Mouse (Mus musculus): ENCODE results near the gene Slc50a1. TPM values are rescaled to one million over a fixed set of nuclear protein-coding genes. Genes with fewer than 3 reads are reported as not detected.

Gene Slc50a1
- total and polyA plus RNA-seq, 3 experiments, result 22.5 to 45.9 TPM; not detected in 1

DNA sequence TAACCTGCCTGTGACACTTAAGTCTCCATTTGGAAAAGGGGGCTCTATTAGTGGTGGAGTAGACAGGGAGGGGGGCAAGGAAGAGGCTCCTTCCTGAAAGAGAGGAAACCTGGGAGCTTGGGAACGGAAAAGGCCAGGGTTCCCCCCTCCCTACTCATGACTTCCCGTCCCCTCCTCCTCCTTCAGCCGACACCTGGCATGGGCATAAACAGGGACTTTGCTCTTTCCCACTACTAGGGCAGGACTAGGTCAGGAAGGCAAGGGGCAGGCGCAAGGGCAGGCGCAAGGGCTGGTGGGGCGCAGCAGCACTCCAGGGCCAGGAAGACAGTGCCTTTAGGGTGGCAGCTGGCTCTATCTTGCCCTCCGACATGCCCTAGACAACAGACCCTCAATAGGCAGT, 7.7 kb upstream of the Slc50a1 start:
- no peaks in the 10 kb centered on the region for H3K36me3 ChIP-seq (ENCODE audit: control insufficient read depth in 1 of 2, insufficient read depth in 2 of 2, low read length in 2 of 2)
- H3K27me3 ChIP-seq (ENCODE audit: control insufficient read depth in 1 of 2, insufficient read depth in 2 of 2, low read length in 2 of 2), result peaks cover 29 to 38% of the 10 kb centered on the region in 2 experiments
- H3K27ac ChIP-seq (ENCODE audit: control insufficient read depth, low read depth, low read length), result no peak overlapping the region
- H3K9me3 ChIP-seq (replicated peaks; ENCODE audit: insufficient read depth, low read length), result no peaks in the 10 kb centered on the region
- no peak overlapping the region for H3K9ac ChIP-seq (ENCODE audit: control insufficient read depth, low read depth, low read length, poor library complexity, severe bottlenecking)
- no peak for DNase-seq (ENCODE audit: low read depth, low spot score)
- H3K4me3 ChIP-seq (ENCODE audit: control insufficient read depth in 1 of 2, insufficient read depth in 1 of 2, low read depth in 2 of 2, low read length in 2 of 2), result no peak overlapping the region
- H3K4me1 ChIP-seq (ENCODE audit: control insufficient read depth in 1 of 2, insufficient read depth in 2 of 2, low read length in 2 of 2), result no peaks in the 10 kb centered on the region
- H3K79me2 ChIP-seq (ENCODE audit: control insufficient read depth, insufficient read depth, low read length, poor library complexity), result no peaks in the 10 kb centered on the region
- TF ChIP-seq ZC3H11A (IDR thresholded peaks at IDR 0.05; ENCODE audit: low read depth, low read length), result no peak
- no peak for TF ChIP-seq MAX (IDR thresholded peaks at IDR 0.05; ENCODE audit: low read length)
- no peak for TF ChIP-seq NELFE (IDR thresholded peaks at IDR 0.05; ENCODE audit: low read depth, low read length)
- TF ChIP-seq MAFK (IDR thresholded peaks at IDR 0.05; ENCODE audit: borderline replicate concordance, low read depth, low read length), result no peak
- TF ChIP-seq RAD21 (IDR thresholded peaks at IDR 0.05; ENCODE audit: low read depth, low read length), result no peak
- no peak for TF ChIP-seq POLR2A (IDR thresholded peaks at IDR 0.05; ENCODE audit: control insufficient read depth in 1 of 2, insufficient read depth in 1 of 2, low read depth in 1 of 2, low read length in 2 of 2, poor library complexity in 1 of 2)
- no peak for TF ChIP-seq EP300 (IDR thresholded peaks at IDR 0.05; ENCODE audit: low read depth in 1 of 2, low read length in 2 of 2)
- TF ChIP-seq E2F4 (IDR thresholded peaks at IDR 0.05; ENCODE audit: borderline replicate concordance, low read depth, low read length), result no peak
- TF ChIP-seq POLR2AphosphoS2 (IDR thresholded peaks at IDR 0.05; ENCODE audit: low read length), result no peak

DNA sequence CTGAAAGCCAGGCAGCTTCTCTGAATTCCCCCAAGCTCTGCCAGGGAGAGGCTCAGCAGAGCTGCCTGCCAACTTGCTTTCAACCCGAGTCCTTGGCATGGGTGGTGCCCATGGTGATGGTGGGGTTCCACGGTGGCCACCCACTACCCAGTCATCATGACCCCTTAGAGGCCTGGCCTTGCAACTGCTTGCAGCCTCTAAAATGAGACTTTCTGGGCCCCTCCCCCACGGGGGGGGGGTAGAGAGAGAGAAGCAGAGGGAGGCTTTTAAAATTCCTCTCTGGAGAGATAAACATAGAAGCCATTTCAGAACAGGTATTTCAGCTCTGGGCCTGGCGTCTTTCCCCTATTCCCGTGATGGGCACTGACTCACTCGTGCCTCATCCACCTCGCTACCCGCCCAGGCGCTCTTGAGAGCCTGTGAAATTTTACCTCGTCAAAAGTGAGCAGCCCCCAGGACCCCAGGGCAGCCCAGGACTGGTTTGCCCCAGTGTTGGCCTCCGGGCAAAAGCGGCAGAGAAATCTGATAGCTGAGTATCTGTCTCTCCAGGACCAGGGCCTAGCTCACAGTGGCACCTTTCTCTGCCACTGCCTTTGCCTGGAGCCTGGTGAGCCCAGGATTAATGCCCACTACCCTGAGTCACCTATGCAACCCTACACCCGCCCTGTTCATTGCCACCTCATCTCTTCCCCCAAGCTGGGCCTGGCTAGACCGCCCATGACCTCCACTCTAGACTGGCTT, 7.1 kb upstream of the Slc50a1 start:
- Histone ChIP-seq H3K79me2 (ENCODE audit: control insufficient read depth, insufficient read depth, low read length, poor library complexity) (no peaks in the 10 kb centered on the region), H3K36me3 (ENCODE audit: control insufficient read depth in 1 of 2, insufficient read depth in 2 of 2, low read length in 2 of 2) (no peaks in the 10 kb centered on the region), H3K27me3 (ENCODE audit: control insufficient read depth in 1 of 2, insufficient read depth in 2 of 2, low read length in 2 of 2) (peaks cover 27 to 36% of the 10 kb centered on the region in 2 experiments), H3K9ac (ENCODE audit: control insufficient read depth, low read depth, low read length, poor library complexity, severe bottlenecking) (no peak overlapping the region), H3K9me3 (replicated peaks; ENCODE audit: insufficient read depth, low read length) (no peaks in the 10 kb centered on the region), H3K4me1 (ENCODE audit: control insufficient read depth in 1 of 2, insufficient read depth in 2 of 2, low read length in 2 of 2) (no peaks in the 10 kb centered on the region), H3K27ac (ENCODE audit: control insufficient read depth, low read depth, low read length) (no peak overlapping the region), H3K4me3 (ENCODE audit: control insufficient read depth in 1 of 2, insufficient read depth in 1 of 2, low read depth in 2 of 2, low read length in 2 of 2) (no peak overlapping the region)
- DNase-seq (ENCODE audit: low read depth, low spot score), result no peak
- TF ChIP-seq RCOR1 (IDR thresholded peaks at IDR 0.05; ENCODE audit: low read depth, low read length), result no peak
- TF ChIP-seq GABPA (IDR thresholded peaks at IDR 0.05; ENCODE audit: low read depth, low read length), result no peak
- TF ChIP-seq JUND (IDR thresholded peaks at IDR 0.05; ENCODE audit: low read depth, low read length), result no peak
- no peak for TF ChIP-seq MAX (IDR thresholded peaks at IDR 0.05; ENCODE audit: low read length)
- no peak for TF ChIP-seq MAZ (IDR thresholded peaks at IDR 0.05; ENCODE audit: low read depth, low read length)
- no peak for TF ChIP-seq KAT2A (conservative IDR thresholded peaks at IDR 0.05; ENCODE audit: low read depth, low read length)
- no peak for TF ChIP-seq USF2 (IDR thresholded peaks at IDR 0.05; ENCODE audit: borderline replicate concordance in 1 of 2, insufficient read depth in 1 of 2, low read depth in 1 of 2, low read length in 2 of 2)
- TF ChIP-seq ZKSCAN1 (IDR thresholded peaks at IDR 0.05; ENCODE audit: low read depth, low read length), result no peak
- no peak for TF ChIP-seq ELF1 (IDR thresholded peaks at IDR 0.05; ENCODE audit: low read depth, low read length)
- TF ChIP-seq SMC3 (IDR thresholded peaks at IDR 0.05; ENCODE audit: low read depth, low read length), result no peak
- TF ChIP-seq POLR2A (IDR thresholded peaks at IDR 0.05; ENCODE audit: control insufficient read depth in 1 of 2, insufficient read depth in 1 of 2, low read depth in 1 of 2, low read length in 2 of 2, poor library complexity in 1 of 2), result no peak
- TF ChIP-seq CTCF (IDR thresholded peaks at IDR 0.05 in 2 of 3, conservative IDR thresholded peaks at IDR 0.05 in 1 of 3; ENCODE audit: control insufficient read depth in 1 of 3, insufficient read depth in 1 of 3, low read depth in 2 of 3, low read length in 3 of 3, poor library complexity in 1 of 3, severe bottlenecking in 1 of 3), result no peak

All from MEL (cell line).